Mouse (Mus musculus) spleen, adult 2 months (tissue): ENCODE measurements around the gene Slc47a1.

Experiments used
- CTCF ChIP-seq: fragments of 200-500 bp; IDR thresholded peaks from 2 replicates; pipeline ENCODE4 v1.5.1; 2011; ENCODE audit warnings: mild to moderate bottlenecking, inconsistent platforms; ENCODE audit not compliant: insufficient read depth, insufficient read length, insufficient replicate concordance; ENCODE audit errors: extremely low read depth
- POLR2A ChIP-seq: fragments of 200-500 bp; IDR thresholded peaks from 2 replicates; pipeline ENCODE4 v1.6.1; 2011; ENCODE audit warnings: low read depth, low read length, inconsistent platforms

DNA sequence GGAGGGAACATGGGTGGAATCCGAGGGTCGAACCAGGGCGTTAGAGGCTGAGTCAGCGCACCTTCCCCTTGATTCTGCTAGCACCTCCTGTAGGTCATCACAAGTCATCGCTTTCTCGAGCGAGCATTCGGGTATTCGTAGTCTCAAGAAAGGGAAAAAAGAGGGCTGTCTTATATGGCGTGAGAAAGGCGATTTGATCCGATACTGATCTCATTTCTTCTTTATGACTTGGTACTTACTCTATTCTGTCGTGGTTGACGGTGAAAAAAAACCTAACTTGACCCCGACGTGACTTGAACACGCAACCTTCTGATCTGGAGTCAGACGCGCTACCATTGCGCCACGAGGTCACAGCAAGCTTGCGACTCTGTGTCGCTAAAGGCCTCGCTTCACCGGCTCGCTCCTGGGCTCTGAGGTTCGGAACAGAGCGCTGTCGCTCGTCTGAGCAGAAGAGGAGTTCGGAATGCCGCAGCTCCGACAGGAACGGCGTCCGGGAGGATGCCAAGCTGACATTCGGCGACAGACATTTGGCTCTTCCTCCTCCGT lies 29.6 kb upstream of the Slc47a1 start:
- TF ChIP-seq CTCF (no peak), POLR2A (no peak)
